Mouse (Mus musculus) spleen, postnatal 10 days (tissue): ENCODE measurements around the gene Adamtsl1.

Experiments used
- DNase-seq, 2 experiments: peaks; one replicate each; pipeline ENCODE4 v3.0.0; 2021 to 2022; ENCODE audit warnings: low spot score in 2 of 2

Adamtsl1 gene

DNA sequence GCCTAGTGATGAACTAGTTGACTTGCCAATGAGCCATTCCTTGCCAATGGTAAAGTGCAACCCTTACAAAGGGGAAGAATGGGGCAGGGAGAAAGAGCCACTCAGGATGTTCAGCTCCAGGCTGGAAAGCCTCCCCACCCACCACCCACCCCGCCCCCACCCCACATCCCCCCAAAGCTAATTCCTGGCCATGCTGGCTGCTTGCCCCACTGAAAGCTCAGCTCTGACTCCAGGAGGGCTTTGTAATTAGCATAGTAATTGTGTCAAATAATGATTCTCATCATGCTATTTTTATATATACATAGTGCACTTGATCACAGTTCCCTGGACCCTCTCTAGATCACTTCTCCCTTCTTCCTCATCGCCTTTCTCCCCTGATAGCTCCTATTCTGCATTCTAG lies 798.4 kb downstream of the Adamtsl1 start:
- DNase-seq = no peak

DNA sequence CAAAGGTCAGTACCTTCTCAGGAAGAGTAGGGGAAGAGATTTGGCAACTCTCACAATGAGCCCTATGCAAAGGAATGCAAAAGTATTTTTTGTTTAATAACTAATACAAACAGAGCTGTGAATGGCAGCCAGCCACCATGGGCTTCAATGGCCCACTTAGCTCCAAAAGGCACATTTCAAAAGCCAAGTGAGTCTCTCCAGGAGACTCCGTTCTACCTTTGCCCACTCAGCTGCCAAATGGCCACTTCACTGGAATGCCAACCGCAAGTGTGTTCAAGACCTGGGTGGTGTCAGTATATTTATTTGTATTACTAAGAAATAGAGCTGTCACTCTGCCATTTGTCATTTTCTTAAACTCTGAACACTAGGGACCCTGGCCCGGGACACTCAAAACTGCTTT lies 800.5 kb downstream of the Adamtsl1 start:
- DNase-seq = no peak

DNA sequence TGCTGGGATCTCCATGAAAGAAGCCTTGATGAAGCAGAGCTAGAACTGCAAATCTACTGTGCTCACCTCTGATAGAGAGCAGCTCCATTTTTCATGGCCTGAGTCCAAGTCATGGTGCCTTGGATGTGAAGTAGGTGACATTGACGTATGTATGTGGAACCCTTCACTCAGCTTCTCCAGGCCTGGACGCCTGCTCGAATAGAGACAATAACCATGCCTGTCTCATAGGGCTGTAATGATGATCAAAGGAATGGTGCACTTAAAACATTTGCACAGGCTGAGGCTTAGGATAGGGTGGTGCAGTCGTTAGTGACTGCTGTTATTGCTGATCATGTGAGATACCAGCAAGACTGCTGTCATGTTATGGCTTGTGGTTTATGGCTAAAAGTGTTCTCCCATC lies 801.1 kb downstream of the Adamtsl1 start:
- no peak for DNase-seq

DNA sequence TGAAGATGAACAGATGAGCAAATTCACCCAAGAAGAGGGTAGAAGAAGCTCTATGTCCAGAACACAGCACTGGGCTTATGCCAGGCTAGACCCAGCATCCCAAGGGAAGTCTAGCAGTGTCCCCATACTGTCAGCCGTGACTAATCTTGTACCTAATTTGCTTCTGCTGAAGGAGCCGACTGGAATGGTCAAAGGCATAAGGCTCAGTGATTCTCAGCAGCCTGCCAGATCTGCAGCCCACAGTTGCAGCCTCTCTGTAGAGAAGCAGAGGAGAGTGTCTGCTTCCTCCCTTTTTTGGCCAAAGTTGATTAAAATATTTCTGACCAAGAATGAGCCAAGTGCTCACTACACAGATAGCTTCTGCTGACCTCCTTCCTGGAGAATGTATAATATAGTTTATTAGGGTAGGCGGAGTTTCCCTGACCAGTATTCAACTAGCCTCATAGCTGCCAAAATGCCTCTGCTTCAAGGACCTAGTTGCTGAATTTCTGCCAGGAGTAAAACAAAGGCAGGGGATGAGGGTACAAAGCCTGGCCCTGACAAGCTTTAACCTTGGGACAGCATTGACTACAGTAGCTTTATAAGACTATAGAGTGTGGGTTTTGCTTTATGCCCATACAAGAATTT lies 804.1 kb downstream of the Adamtsl1 start:
- no peak for DNase-seq

DNA sequence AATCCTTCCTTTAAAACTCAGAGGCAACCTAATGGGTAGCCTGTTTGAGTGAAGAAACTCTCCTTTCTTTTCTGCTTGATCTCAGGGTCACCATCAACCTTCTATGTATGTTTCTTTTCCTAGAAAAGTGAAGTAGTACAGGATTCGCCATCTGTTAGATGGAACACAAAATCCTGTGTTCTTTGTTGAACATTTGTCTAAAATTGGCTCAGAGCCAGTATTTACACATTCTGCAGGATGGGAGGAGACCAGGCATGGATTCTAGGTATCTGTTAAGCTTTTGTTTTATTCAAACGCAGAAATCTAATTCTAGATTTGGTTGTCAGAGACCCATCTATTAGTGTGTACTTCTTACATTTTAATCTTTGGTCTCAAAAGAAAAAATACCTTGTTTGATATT lies 811.4 kb downstream of the Adamtsl1 start:
- no peak for DNase-seq

DNA sequence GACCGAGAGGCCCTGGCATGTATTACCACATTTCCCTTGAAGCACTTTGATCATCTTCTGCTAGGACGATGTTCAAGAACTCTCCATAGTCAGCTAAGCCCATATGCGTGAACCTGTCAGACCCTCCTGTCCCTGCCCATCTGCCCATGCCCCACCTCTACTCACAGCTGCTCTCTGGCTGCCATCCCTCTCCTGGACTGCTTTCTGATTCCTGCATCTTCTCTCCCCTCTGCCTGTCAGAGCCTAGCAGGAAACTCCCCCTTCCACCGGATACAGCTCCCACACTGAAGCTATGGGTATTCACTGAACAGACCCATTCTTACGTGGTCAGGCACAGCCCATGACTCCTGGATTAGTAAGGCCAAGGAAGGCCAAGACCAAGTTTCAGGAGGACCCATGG lies 812.0 kb downstream of the Adamtsl1 start:
- DNase-seq = no peak

DNA sequence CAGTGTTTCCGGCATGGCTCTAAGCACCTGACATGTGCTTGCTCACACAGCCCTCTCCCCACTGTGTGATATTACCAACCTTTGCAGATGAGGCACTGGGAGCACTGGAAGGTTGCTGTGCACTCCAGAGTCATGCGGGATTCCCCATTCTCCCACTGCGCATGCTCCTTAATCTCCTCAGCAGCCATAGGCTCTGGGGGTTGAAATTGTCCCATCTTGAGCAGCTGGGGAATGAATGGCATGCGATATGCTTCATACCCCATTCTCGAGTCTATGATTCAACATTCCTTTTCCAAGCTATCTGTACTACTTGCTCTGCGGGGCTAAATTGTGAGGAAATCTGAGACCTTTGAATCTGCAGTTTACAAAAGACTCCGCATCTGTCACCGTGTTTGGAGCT lies 812.7 kb downstream of the Adamtsl1 start:
- no peak for DNase-seq

DNA sequence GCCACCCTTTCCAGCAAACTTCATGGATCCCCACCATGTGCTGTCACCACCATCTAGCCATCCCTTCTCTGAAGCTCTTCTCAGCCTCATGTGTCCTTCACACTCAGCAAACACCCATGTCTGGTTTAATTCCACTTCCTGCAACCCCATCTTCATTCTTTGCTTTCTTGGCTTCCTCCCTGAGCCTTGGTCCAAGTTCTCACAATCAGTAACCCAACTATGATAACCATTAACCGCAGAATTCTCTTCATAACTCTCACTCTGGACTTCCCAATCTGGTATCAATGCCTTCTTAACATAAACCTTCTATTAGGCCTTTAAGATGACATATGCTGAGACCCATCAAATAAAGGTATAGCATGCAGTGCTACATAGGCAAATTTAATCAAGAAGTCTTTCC lies 815.5 kb downstream of the Adamtsl1 start:
- DNase-seq = no peak

DNA sequence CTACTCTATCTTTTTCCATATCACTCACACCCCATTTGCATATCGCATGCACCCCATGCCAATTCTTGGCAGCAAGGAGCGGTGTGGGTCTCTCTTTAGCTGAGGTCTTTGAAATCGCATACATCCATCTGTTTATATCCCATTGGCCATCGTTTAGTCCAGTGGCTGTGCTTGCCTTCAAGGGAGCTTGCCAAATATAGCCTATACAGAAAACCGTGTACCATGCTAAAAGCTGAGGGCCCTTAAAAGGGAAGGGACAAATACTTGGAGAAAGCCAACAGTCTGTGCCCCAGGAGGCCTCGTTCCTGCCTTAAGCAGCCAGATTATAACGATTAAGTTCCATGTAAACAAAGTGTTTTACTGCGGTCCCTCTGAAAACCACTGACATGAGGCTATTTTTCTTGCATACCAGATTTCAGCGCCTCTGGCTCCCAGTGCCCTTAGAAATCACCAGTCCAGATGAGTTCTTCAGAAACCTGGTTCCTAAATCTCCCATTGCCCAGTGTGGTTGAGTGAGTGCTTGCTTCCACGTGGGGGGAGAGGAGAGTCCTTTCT lies 822.0 kb downstream of the Adamtsl1 start:
- DNase-seq = no peak

DNA sequence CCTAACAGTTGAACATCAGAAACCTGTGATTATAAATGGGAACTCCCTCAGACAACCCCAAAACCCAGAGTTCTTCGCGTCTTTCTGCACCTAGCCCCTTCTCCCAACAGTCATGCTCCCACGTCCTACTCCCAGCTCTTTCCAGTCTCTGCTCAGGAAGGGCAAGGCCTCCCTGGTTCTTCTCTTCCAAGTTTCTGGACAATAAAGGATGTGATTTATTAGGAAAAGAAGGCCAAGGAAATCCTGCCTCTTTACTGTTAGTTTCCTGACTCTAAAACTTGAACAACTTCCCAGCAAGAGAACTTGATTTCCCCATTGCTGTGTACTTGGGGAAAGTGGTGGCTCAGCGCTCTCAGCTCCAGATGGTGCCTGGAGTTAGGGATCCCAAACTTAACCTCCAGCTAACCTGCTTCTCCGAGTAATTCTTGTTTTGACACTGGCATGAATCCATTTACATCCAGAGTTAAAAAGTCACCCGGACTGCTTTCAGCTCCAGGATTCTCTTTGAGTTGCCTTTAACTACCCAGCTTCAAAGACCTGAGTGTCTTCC lies 823.3 kb downstream of the Adamtsl1 start:
- DNase-seq = no peak

DNA sequence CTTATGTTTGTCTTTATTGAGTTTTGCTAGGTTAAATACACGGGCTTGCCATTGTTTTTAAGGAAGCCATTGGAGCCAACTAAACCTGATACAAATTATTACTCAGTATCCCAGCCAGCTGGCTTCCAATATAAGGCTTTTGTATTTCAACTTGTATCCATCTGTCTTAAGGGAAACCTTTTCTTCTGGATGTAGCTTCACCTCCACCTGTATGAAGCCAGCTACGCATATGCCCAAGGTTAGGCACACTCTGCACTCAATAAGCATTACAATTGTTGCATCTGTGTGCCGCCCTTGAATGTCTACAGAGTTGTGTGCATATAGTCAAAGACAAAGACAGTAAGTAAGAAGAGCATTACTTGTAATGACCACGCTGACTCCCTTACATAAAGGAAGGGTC lies 835.4 kb downstream of the Adamtsl1 start:
- no peak for DNase-seq

DNA sequence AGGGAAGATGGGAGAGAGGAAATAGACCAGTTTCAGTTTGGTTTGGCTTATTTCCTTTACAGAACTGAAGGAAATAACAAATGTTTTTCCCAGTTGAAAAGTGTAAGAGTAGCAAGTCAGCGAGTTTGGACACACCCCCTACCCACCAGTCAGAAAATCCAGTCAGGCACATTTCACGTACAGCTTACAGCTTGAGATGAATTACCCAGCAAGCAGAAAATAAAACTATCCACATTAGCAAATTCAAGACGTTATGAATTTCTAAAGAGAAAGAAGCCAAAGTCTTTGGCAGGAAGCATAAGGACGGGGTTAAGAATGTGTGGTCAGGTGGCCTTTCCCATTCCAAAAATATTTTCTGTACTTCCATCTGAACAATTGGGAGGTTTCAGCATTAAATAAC lies 838.1 kb downstream of the Adamtsl1 start:
- no peak for DNase-seq

DNA sequence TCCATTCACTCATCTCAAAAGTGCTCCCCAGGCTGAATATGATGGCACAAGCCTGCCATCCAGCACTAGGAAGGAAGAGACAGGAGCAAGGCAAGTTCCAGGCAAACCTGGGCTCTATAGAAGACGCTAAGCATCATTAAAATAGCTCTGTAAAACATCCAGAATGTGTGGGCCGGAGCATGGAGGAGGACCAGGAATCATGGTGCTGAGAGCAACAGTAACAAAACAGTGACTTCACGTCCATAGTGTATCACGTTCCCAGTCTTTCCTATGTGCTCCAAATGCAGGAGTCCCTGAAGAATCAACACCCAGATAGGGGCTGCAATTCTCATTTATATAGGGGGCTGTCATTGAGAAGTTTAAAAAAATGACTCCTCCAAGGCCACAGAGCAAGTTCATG lies 839.6 kb downstream of the Adamtsl1 start:
- DNase-seq = no peak

DNA sequence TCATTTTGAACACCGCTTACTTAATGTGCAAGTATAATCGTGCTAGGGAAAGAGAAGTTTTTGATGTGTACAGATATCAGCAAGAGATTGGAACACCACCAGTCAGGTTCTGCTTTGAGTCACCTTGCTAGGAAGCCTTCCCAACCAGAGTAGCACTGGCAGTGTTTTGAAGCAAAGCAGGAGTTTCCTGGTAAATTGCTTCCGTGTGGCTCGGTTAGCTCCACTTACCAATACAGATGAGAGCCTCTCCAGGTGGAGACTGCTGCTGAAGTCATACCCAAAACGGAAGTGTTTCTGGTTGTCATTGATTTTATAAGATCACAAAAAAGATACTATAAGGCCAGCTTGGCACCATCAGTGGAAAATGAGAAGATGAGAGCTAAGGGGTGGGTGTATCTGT lies 845.4 kb downstream of the Adamtsl1 start:
- DNase-seq = no peak

DNA sequence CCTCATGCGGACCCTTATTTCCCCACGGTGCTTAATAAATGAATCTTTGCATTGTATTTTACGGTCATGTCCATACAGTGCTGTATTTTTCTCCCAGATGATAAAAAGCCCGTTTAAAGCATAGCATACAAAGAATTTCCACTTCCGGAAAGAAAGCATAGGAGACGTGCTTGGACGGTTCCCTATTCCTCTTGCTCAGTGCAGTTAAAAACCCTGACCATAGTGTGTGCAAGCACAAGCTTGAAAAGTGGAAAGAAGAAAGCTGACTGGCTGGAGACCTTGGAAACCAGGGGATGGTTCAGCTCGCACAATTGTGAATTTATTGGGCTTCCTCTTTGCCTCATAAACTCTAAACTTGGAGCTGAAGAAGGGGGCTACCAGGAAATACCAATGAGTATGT lies 855.1 kb downstream of the Adamtsl1 start:
- no peak for DNase-seq

DNA sequence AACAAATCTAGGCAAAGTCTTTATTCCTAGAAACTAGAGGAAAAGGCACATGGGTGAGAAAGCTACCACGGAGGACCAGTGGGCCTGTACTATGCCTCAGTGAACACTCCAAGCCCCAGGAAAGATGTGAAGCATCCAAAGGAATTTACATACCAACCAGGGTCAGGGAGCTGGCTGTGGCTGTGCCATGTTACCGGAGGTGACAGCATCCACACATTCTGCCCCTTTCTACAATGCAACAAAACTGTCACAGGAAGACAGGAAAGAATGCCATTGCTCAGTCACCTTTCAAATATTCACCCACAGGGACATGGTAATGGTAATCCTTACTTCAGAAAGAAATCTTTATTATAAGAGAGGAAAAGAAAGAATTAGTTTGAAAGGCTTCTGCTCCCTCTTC lies 859.2 kb downstream of the Adamtsl1 start:
- no peak for DNase-seq

DNA sequence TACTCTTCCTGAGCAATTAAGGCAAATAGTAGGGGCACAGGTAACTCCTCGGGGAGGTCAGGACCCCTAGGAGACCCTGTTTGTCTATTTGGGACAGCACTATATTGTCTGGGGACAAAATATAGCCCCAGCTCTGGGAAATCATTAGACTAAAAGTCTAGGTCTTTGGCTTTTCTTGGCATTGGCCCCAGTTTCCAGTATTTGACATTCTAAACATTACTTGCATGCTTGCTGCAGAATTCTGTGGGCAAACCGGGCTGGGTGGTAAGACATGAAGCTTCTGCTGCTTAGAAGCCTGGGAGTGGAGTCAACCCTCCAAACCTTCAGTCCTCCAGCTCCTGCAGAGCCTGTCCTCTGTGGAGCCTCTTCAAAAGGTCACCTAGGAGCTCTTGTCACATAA lies 869.2 kb downstream of the Adamtsl1 start:
- DNase-seq = no peak

DNA sequence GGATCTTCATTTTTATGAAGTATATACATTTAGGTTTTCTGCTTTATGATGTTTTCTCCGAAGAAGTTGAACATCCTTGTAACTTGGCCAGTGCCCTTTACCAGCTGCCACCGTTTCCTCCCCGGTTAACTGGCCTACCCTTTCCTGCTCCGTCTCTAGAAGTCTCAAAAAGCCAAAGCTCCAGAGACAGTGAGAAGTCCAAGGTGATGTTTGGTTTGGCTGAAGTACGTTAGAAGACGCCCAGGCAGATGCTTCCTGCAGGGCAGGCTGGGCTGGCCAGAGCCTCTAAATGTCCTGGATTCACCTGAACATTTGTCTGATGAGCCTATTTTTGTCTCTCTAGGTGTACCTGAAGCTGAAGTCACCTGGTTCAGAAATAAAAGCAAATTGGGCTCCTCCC lies 871.1 kb downstream of the Adamtsl1 start:
- DNase-seq = no peak

DNA sequence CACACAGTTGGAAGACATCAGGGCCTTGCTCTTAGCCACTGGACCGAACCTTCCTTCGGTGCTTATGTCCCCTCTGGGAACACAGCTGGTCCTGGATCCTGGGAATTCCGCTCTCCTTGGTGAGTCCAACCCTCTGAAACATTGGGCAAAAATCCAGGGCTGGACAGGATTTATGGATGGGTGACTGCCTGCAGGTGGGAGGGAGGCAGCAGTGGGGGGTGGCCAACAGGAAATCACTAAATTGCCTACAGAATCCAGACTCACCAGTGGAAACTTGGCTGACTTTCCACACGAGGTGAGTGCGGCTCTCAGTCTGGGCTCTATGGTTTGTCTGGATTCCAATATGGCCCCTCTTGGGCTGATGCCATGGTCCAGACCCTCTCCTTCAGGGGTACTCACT lies 874.5 kb downstream of the Adamtsl1 start:
- DNase-seq = no peak

DNA sequence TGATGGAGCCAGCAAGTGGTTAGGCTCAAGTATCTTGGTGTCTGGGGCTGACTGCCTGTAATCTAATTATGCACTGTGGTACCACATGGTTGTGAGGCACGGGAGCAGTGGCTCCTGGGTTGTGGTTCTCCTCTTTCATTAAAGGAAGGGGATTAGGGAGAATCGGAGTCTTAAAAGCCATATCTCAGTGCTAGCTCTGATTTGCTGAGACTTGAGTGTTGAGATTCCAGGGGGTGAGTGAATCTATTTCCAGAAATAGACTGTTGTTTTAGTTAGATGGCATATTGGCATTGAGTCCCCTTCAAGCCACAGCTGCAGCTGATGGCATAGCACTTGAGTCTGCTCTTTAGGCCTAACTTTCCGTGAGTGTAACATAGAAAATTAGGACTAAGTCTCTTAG lies 877.2 kb downstream of the Adamtsl1 start:
- no peak for DNase-seq

DNA sequence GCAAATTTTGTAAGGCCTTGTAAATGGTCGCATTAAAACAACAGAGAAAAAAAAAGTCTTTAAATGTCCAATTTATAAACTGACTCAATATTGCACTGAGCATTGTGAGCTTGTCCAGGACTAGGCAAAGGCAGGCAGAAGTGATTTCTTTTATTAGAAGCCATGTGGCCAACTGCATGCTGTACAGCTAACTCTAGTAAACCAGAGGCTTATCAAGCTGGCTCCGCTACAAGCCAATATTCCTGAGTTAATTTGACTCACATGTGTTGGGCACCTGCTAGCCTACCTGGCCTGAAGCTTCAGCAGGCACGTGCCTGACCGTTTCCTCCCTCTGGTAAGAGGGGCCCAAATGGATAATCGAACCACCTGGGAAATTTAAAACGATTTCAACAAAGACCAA lies 881.7 kb downstream of the Adamtsl1 start:
- no peak for DNase-seq

DNA sequence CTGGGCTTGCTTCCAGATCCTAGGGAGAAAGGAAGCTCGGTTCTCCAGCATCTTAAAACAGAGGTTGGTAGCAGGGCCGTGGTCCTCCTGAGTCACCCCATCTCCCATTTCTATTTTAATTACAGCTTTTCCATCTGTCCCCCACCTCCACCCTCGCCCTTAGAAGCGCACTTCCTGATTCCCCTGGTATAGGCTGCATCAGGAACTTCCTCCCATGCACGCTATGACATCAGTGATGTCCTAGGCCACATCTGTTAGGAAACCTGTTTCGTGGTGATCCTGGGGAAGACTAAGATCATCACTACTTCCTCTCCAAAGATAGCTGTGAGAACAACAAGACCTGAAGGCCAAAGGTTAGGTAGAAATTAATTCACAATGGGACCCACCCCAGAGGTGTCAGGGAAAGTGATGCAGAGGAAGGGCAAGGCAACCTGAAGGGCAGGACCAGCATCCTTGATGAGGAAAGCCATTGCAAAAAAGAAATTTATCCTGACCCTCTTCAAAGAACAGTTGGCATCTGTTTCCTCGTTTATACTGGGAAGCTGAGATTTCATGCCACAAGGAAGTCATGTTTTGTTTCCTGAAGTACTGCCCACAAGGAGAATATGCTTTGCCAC lies 882.8 kb downstream of the Adamtsl1 start:
- no peak for DNase-seq

DNA sequence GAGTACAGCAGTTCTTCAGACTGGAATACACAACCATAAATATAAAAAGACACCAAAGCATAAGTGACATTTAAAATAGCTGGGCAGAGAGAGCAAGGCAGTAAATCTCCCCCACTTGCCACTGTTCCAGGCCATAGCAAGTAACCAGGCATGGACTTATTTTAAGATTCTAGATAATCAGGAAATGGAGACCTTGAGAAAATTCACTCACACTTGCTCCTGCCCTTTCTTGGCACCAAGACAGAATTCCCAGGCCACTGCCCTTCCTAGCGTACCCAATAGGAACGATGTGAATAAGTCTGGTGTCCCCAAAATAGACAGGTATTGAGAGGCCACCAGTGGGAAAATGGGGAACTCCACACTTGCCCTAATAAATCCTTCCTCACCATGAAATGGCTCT lies 883.5 kb downstream of the Adamtsl1 start:
- no peak for DNase-seq

DNA sequence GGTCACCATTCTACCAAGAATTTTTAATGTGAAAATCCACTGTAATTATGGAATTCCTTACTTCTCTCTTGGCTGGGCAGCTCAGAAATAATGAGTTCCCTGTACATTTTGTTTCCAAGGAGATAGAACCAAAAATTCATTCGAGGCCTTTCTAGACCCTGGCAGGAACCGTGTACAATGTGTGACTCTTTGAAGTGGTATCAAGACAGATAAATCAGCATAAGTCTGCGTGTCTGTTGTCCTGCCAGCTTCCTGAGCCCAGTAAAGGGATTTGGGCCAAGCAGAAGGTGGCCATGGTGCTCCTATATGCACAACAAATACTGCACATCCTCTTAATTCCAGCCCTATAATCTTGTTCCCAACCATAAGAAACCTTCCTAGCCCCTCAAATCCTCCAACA lies 887.1 kb downstream of the Adamtsl1 start:
- DNase-seq = no peak
